Mouse (Mus musculus) neural tube, embryonic 13.5 days (tissue): ENCODE measurements around the gene Garnl3. TPM values are rescaled to one million over a fixed set of nuclear protein-coding genes. Genes with fewer than 3 reads are reported as not detected.

Source experiments
- ATAC-seq: fragments of 200-750 bp; cut with Nextera tagmentation; 2 replicates; pipeline ENCODE4 v1.8.0; 2017; ENCODE audit warnings: low read depth, mild to moderate bottlenecking, moderate TSS enrichment, moderate library complexity
- H3K27ac ChIP-seq: fragments of 300-500 bp; sonication (generic); replicated peaks from 2 replicates; pipeline ENCODE4 v1.5.1; 2015; ENCODE audit warnings: moderate library complexity, mild to moderate bottlenecking, inconsistent platforms
- H3K27me3 ChIP-seq: fragments of 300-500 bp; sonication (generic); 2 replicates; pipeline ENCODE4 v1.6.1; 2015; ENCODE audit warnings: mild to moderate bottlenecking, inconsistent platforms
- H3K36me3 ChIP-seq: fragments of 300-500 bp; sonication (generic); 2 replicates; pipeline ENCODE4 v1.6.1; 2015; ENCODE audit warnings: mild to moderate bottlenecking, inconsistent platforms
- H3K4me1 ChIP-seq: fragments of 300-500 bp; sonication (generic); replicated peaks from 2 replicates; pipeline ENCODE4 v1.6.1; 2015; ENCODE audit warnings: inconsistent platforms
- H3K4me2 ChIP-seq: fragments of 300-500 bp; sonication (generic); 2 replicates; pipeline ENCODE4 v1.6.1; 2015; ENCODE audit warnings: inconsistent platforms, mild to moderate bottlenecking, moderate library complexity
- H3K4me3 ChIP-seq: fragments of 300-500 bp; sonication (generic); 2 replicates; pipeline ENCODE4 v1.5.1; 2015; ENCODE audit warnings: mild to moderate bottlenecking, inconsistent platforms
- H3K9ac ChIP-seq: fragments of 300-500 bp; sonication (generic); 2 replicates; pipeline ENCODE4 v1.6.1; 2015; ENCODE audit warnings: moderate library complexity, mild to moderate bottlenecking, inconsistent platforms
- H3K9me3 ChIP-seq: fragments of 300-500 bp; sonication (generic); 2 replicates; pipeline ENCODE4 v1.6.1; 2016; ENCODE audit warnings: inconsistent platforms
- WGBS: fragments of 180-500 bp; shearing (Covaris S2); methylation state at CpG from one replicate; pipeline ENCODE4 v1.1.7; 2015; 5-methylcytosine and 5-hydroxymethylcytosine counted together
- polyA plus RNA-seq: library from polyadenylated mRNA; unstranded; fragments of >200 nt; fragmentation: Nextera tagmentation; extraction: Ambion mirVana; gene quantifications from 2 replicates; pipeline ENCODE4 v1.2.1, GENCODE M21; 2015

Garnl3 gene
- polyA plus RNA-seq, 1 experiment from 2014 or later, result 33.4 TPM

GRCm38 (mm10) chr2:33077252-33077651 lies 54.2 kb downstream of the Garnl3 start:
- 35% methylated on average over 3 of the region's 3 CpGs for WGBS
- H3K4me3 ChIP-seq, result no peak overlapping the region
- no peaks in the 10 kb centered on the region for H3K27me3 ChIP-seq
- no peaks in the 10 kb centered on the region for H3K9me3 ChIP-seq
- H3K4me1 ChIP-seq, result peaks cover 7% of the 10 kb centered on the region; the same call in 1 of the 2 replicates
- no peak overlapping the region for H3K4me2 ChIP-seq
- no peaks in the 10 kb centered on the region for H3K36me3 ChIP-seq
- ATAC-seq, result no peak
- no peak overlapping the region for H3K27ac ChIP-seq
- no peak overlapping the region for H3K9ac ChIP-seq

- H3K27me3 ChIP-seq, result no peaks in the 10 kb centered on the region
- ATAC-seq, result no peak
- H3K4me3 ChIP-seq, result no peak overlapping the region
- H3K9me3 ChIP-seq, result no peaks in the 10 kb centered on the region
- no peak overlapping the region for H3K27ac ChIP-seq
- no peak overlapping the region for H3K4me2 ChIP-seq
- no peaks in the 10 kb centered on the region for H3K36me3 ChIP-seq
- WGBS, result 55% methylated on average over 2 of the region's 2 CpGs
- peaks cover 11% of the 10 kb centered on the region for H3K4me1 ChIP-seq
- no peak overlapping the region for H3K9ac ChIP-seq
Measured at GRCm38 (mm10) chr2:33074931-33075330, 56.5 kb downstream of the Garnl3 start.

GRCm38 (mm10) chr2:33074188-33074587 lies 57.3 kb downstream of the Garnl3 start:
- 71% methylated on average over 3 of the region's 3 CpGs for WGBS
- H3K4me3 ChIP-seq, result no peak overlapping the region

GRCm38 (mm10) chr2:33072333-33072732 lies 59.1 kb downstream of the Garnl3 start:
- no peak overlapping the region for H3K4me2 ChIP-seq
- H3K9me3 ChIP-seq, result no peaks in the 10 kb centered on the region
- no peak overlapping the region for H3K4me3 ChIP-seq
- H3K4me1 ChIP-seq, result peaks cover 9% of the 10 kb centered on the region
- no peaks in the 10 kb centered on the region for H3K27me3 ChIP-seq
- no peak overlapping the region for H3K9ac ChIP-seq
- no peak overlapping the region for H3K27ac ChIP-seq
- no peak for ATAC-seq
- 72% methylated on average over 2 of the region's 2 CpGs for WGBS
- no peaks in the 10 kb centered on the region for H3K36me3 ChIP-seq

More at GRCm38 (mm10) chr2:33074188-33074587, 57.3 kb downstream of the Garnl3 start:
- H3K9me3 ChIP-seq, result no peaks in the 10 kb centered on the region
- no peak overlapping the region for H3K4me2 ChIP-seq
- no peak overlapping the region for H3K27ac ChIP-seq
- H3K4me1 ChIP-seq, result peaks cover 9% of the 10 kb centered on the region
- no peak for ATAC-seq
- H3K9ac ChIP-seq, result no peak overlapping the region
- no peaks in the 10 kb centered on the region for H3K36me3 ChIP-seq
- H3K27me3 ChIP-seq, result no peaks in the 10 kb centered on the region

GRCm38 (mm10) chr2:33065610-33066009 lies 65.8 kb downstream of the Garnl3 start:
- H3K27ac ChIP-seq, result no peak overlapping the region
- H3K4me3 ChIP-seq, result no peak overlapping the region
- no peaks in the 10 kb centered on the region for H3K9me3 ChIP-seq
- 80% methylated on average over 1 of the region's 1 CpGs for WGBS
- no peak overlapping the region for H3K9ac ChIP-seq
- no peak for ATAC-seq
- no peak overlapping the region for H3K4me2 ChIP-seq
- no peaks in the 10 kb centered on the region for H3K27me3 ChIP-seq
- no peaks in the 10 kb centered on the region; the same call in 1 of the 2 replicates for H3K4me1 ChIP-seq
- no peaks in the 10 kb centered on the region for H3K36me3 ChIP-seq

- H3K4me1 ChIP-seq, result no peaks in the 10 kb centered on the region; the same call in 1 of the 2 replicates
- H3K27ac ChIP-seq, result no peak overlapping the region
- H3K9me3 ChIP-seq, result no peaks in the 10 kb centered on the region
- H3K4me3 ChIP-seq, result no peak overlapping the region
- H3K9ac ChIP-seq, result no peak overlapping the region
- no peaks in the 10 kb centered on the region for H3K27me3 ChIP-seq
- WGBS, result 49% methylated on average over 8 of the region's 8 CpGs
- H3K4me2 ChIP-seq, result no peak overlapping the region
- no peaks in the 10 kb centered on the region for H3K36me3 ChIP-seq
- ATAC-seq, result no peak
Measured at GRCm38 (mm10) chr2:33062744-33063143, 68.7 kb downstream of the Garnl3 start.

GRCm38 (mm10) chr2:33058926-33059325 lies 72.5 kb downstream of the Garnl3 start:
- Histone ChIP-seq H3K4me3 (no peak overlapping the region), H3K36me3 (no peaks in the 10 kb centered on the region), H3K4me2 (no peak overlapping the region), H3K27ac (no peak overlapping the region), H3K4me1 (no peaks in the 10 kb centered on the region; the same call in 1 of the 2 replicates), H3K27me3 (no peaks in the 10 kb centered on the region), H3K9ac (no peak overlapping the region), H3K9me3 (no peaks in the 10 kb centered on the region)
- 88% methylated on average over 5 of the region's 5 CpGs for WGBS
- no peak for ATAC-seq

GRCm38 (mm10) chr2:33057514-33057913 lies 73.9 kb downstream of the Garnl3 start:
- WGBS, result 92% methylated on average over 7 of the region's 7 CpGs
- ATAC-seq, result no peak
- no peaks in the 10 kb centered on the region for H3K9me3 ChIP-seq
- H3K27me3 ChIP-seq, result no peaks in the 10 kb centered on the region
- H3K4me1 ChIP-seq, result no peaks in the 10 kb centered on the region; the same call in 1 of the 2 replicates
- H3K36me3 ChIP-seq, result no peaks in the 10 kb centered on the region
- no peak overlapping the region for H3K27ac ChIP-seq
- no peak overlapping the region for H3K4me3 ChIP-seq
- no peak overlapping the region for H3K4me2 ChIP-seq
- H3K9ac ChIP-seq, result no peak overlapping the region

- H3K27me3 ChIP-seq, result no peaks in the 10 kb centered on the region
- no peak overlapping the region for H3K9ac ChIP-seq
- 44% methylated on average over 10 of the region's 10 CpGs for WGBS
- H3K36me3 ChIP-seq, result no peaks in the 10 kb centered on the region
- no peak overlapping the region for H3K4me2 ChIP-seq
- ATAC-seq, result no peak
- no peaks in the 10 kb centered on the region for H3K4me1 ChIP-seq
- H3K27ac ChIP-seq, result no peak overlapping the region
- H3K9me3 ChIP-seq, result no peaks in the 10 kb centered on the region
- no peak overlapping the region for H3K4me3 ChIP-seq
Measured at GRCm38 (mm10) chr2:33053966-33054365, 77.5 kb downstream of the Garnl3 start.

- peaks cover 7% of the 10 kb centered on the region; the same call in 1 of the 2 replicates for H3K4me1 ChIP-seq
- H3K9me3 ChIP-seq, result no peaks in the 10 kb centered on the region
- H3K9ac ChIP-seq, result no peak overlapping the region
- 41% methylated on average over 3 of the region's 3 CpGs for WGBS
- no peaks in the 10 kb centered on the region for H3K36me3 ChIP-seq
- no peak overlapping the region for H3K27ac ChIP-seq
- H3K4me2 ChIP-seq, result no peak overlapping the region
- H3K4me3 ChIP-seq, result no peak overlapping the region
- H3K27me3 ChIP-seq, result no peaks in the 10 kb centered on the region
- no peak for ATAC-seq
Measured at GRCm38 (mm10) chr2:33047360-33047759, 84.1 kb downstream of the Garnl3 start.

- 60% methylated on average over 5 of the region's 5 CpGs for WGBS
- no peak for ATAC-seq
Measured at GRCm38 (mm10) chr2:33046919-33047318, 84.5 kb downstream of the Garnl3 start.

GRCm38 (mm10) chr2:33045899-33046298 lies 85.6 kb downstream of the Garnl3 start:
- Histone ChIP-seq H3K4me3 (no peak overlapping the region), H3K9ac (no peak overlapping the region), H3K36me3 (no peaks in the 10 kb centered on the region), H3K27me3 (no peaks in the 10 kb centered on the region), H3K27ac (no peak overlapping the region), H3K9me3 (no peaks in the 10 kb centered on the region), H3K4me1 (peaks cover 7% of the 10 kb centered on the region; the same call in 1 of the 2 replicates), H3K4me2 (no peak overlapping the region)
- WGBS, result 71% methylated on average over 3 of the region's 3 CpGs
- ATAC-seq, result no peak

More at GRCm38 (mm10) chr2:33046919-33047318, 84.5 kb downstream of the Garnl3 start:
- Histone ChIP-seq H3K9me3 (no peaks in the 10 kb centered on the region), H3K36me3 (no peaks in the 10 kb centered on the region), H3K27ac (no peak overlapping the region), H3K27me3 (no peaks in the 10 kb centered on the region), H3K4me3 (no peak overlapping the region), H3K4me2 (no peak overlapping the region), H3K9ac (no peak overlapping the region), H3K4me1 (peaks cover 7% of the 10 kb centered on the region; the same call in 1 of the 2 replicates)

GRCm38 (mm10) chr2:33042781-33043180 lies 88.7 kb downstream of the Garnl3 start:
- no peaks in the 10 kb centered on the region for H3K36me3 ChIP-seq
- 76% methylated on average over 6 of the region's 6 CpGs for WGBS
- no peak overlapping the region for H3K27ac ChIP-seq
- no peaks in the 10 kb centered on the region for H3K9me3 ChIP-seq
- no peak for ATAC-seq
- H3K4me3 ChIP-seq, result no peak overlapping the region
- H3K9ac ChIP-seq, result no peak overlapping the region
- H3K4me2 ChIP-seq, result no peak overlapping the region
- H3K4me1 ChIP-seq, result peaks cover 7% of the 10 kb centered on the region; the same call in 1 of the 2 replicates
- H3K27me3 ChIP-seq, result no peaks in the 10 kb centered on the region
